Mouse (Mus musculus) erythroblast, embryonic 14.5 days (primary cell): ENCODE measurements around the gene Trim2. TPM values are rescaled to one million over a fixed set of nuclear protein-coding genes. Genes with fewer than 3 reads are reported as not detected.

Experiments
- H3K27me3 ChIP-seq: 2 replicates; pipeline ENCODE4 v1.6.1; 2012; ENCODE audit warnings: inconsistent platforms; ENCODE audit not compliant: control insufficient read depth
- H3K36me3 ChIP-seq: 2 replicates; pipeline ENCODE4 v1.6.1; 2012; ENCODE audit warnings: mild to moderate bottlenecking, inconsistent platforms; ENCODE audit not compliant: control insufficient read depth
- H3K4me1 ChIP-seq: 2 replicates; pipeline ENCODE4 v1.6.1; 2012; ENCODE audit warnings: inconsistent platforms; ENCODE audit not compliant: control insufficient read depth
- H3K4me3 ChIP-seq: replicated peaks from 2 replicates; pipeline ENCODE3; 2012; ENCODE audit warnings: moderate library complexity, mild to moderate bottlenecking, inconsistent platforms
- H3K9me3 ChIP-seq: 2 replicates; pipeline ENCODE4 v1.6.1; 2012; ENCODE audit warnings: low read length, inconsistent platforms, mixed read lengths; ENCODE audit not compliant: control insufficient read depth
- GATA1 ChIP-seq: IDR thresholded peaks from 2 replicates; pipeline ENCODE4 v1.6.1; 2012; ENCODE audit warnings: low read length, inconsistent platforms, mixed read lengths
- TAL1 ChIP-seq: IDR thresholded peaks from 3 replicates; pipeline ENCODE4 v1.6.1; 2012; ENCODE audit warnings: low read length, inconsistent platforms, mixed read lengths
- polyA plus RNA-seq: library from polyadenylated mRNA; stranded (reverse); fragments of >175 nt; gene quantifications from 2 replicates; pipeline ENCODE4 v1.2.3, GENCODE M21; 2012

The Trim2 gene
- polyA plus RNA-seq, 1 experiment = 0.02 TPM

DNA sequence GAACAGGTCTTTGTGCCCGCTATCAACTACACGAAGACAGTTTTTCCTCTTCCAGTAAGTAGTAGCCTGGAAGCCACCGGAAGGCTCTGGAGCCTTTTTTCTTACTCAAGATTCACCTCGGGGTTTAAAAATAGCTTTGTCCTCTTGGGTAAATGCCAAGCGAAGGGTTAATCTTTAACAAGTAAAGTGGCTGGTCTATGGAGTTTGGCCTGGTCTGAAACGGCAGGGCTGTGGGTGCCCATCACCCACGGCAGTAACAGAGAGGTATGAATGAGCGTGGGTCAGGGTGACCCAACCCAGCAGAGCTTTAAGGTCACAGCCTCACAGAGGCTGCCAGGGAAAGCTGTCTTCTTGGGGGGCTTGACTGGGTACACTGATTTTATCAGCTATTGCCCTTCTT lies 23.2 kb downstream of the Trim2 start:
- Histone ChIP-seq H3K27me3 (no peaks in the 10 kb centered on the region; the same call in 1 of the 2 replicates), H3K9me3 (no peaks in the 10 kb centered on the region), H3K36me3 (no peaks in the 10 kb centered on the region), H3K4me1 (no peaks in the 10 kb centered on the region), H3K4me3 (no peak overlapping the region)
- no peak for TF ChIP-seq GATA1
- no peak for TF ChIP-seq TAL1

DNA sequence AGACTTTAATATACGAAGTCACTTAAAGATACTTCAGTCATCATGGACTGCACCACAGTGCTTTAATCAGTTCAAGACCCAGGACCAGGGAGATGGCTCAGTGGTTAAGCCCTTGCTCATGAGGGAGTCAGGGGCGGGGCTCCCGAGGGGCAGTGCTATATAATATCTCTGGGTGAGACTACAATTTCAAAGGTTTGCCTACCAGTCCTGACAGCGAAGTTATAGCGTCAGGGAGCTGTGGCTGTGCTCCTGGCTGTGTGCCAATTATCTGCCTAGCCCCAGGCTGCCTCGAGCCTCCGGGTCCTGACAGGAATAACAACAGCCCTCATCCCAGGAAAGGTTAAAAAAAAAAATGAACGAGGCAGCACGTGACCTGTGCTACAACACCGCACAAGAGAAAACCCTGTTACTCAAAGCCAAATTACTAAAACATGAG lies 24.7 kb downstream of the Trim2 start:
- H3K9me3 ChIP-seq = no peaks in the 10 kb centered on the region
- no peaks in the 10 kb centered on the region; the same call in 1 of the 2 replicates for H3K27me3 ChIP-seq
- TF ChIP-seq GATA1 = no peak
- no peak for TF ChIP-seq TAL1
- H3K4me1 ChIP-seq = no peaks in the 10 kb centered on the region
- no peak overlapping the region for H3K4me3 ChIP-seq
- H3K36me3 ChIP-seq = no peaks in the 10 kb centered on the region

DNA sequence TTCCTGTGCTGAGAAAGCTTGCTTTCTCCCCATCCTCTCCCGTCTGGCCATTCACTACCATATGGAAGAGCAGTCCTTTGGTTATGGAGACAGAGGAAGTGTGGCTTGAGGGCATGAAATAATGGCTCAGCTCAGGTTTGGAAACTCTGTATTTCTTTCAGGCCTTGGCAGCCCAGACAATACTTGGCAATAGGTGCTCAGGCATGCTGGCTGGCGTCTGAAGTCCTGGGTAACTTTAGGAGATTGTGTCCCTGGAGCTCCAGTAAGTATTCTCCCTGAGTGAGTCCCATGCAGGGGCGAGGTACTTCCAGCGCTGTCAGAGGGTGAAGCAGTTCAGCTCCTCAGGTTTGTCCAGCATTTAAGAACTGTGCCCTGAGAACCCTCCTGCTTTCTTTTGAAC lies 27.9 kb downstream of the Trim2 start:
- Histone ChIP-seq H3K9me3 (no peaks in the 10 kb centered on the region), H3K36me3 (no peaks in the 10 kb centered on the region), H3K4me1 (no peaks in the 10 kb centered on the region), H3K27me3 (no peaks in the 10 kb centered on the region), H3K4me3 (no peak overlapping the region)
- TF ChIP-seq GATA1 (no peak), TAL1 (no peak)

DNA sequence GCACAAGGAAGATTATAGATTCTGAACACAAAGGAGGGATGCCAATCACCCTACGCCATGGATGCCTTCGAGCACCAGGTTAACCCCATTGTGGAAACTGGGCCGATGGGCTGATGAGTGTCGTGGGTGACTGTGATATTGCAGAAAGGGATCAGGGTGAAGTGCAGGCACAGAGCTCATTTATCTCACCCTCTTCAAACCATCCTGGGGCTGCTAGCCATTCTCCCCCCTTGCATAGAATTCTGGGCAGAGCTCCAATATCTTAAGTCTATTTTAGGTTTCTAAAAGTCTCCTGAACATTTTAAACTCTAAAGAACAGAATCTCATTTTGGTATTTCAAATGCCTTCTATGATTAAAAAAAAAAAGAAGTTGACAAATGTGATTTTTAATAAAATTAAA lies 31.6 kb downstream of the Trim2 start:
- no peaks in the 10 kb centered on the region for H3K27me3 ChIP-seq

DNA sequence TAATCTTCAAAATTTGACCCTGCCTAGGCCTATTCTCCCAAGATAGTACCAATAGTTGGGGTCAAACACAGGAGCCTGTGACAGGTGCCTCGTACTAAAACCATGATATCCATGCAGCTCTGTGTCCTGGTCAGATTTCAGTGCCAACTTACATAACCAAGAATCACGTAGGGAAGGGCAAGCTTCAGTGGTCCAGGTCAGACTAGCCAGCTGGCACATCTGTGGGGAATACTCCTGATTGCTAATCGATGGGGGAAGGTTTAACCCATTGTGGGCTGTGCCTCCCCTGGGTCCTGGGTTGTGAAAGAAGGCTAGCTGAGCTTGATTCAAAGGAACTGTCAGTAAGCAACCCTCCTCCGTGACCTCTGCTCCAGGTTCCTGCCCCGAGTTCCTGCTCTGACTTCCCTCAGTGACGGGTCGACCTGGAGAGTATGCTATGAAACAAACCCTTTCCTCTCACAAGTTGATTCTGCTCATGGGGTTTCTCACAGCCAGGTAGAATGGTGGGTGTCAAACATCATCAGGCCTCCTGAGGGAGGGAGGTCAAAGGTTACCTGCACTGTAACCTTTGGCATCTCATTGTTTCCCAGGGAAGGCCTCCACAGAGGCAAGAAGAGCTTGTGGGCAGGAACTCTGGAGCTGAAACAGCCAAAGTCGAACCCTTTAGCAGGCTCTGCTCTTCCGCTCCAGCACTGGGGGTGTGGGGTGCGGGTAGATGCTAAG lies 34.2 kb downstream of the Trim2 start:
- TF ChIP-seq GATA1 (no peak), TAL1 (no peak)
- Histone ChIP-seq H3K4me3 (no peak overlapping the region), H3K4me1 (peaks cover 2% of the 10 kb centered on the region; the same call in 1 of the 2 replicates), H3K36me3 (no peaks in the 10 kb centered on the region), H3K27me3 (no peaks in the 10 kb centered on the region; the same call in 1 of the 2 replicates), H3K9me3 (no peaks in the 10 kb centered on the region)

More for the DNA sequence above, 31.6 kb downstream of the Trim2 start:
- no peak for TF ChIP-seq TAL1
- no peak for TF ChIP-seq GATA1
- H3K4me1 ChIP-seq = peaks cover 2% of the 10 kb centered on the region; the same call in 1 of the 2 replicates
- H3K36me3 ChIP-seq = no peaks in the 10 kb centered on the region
- H3K9me3 ChIP-seq = no peaks in the 10 kb centered on the region
- H3K4me3 ChIP-seq = no peak overlapping the region

DNA sequence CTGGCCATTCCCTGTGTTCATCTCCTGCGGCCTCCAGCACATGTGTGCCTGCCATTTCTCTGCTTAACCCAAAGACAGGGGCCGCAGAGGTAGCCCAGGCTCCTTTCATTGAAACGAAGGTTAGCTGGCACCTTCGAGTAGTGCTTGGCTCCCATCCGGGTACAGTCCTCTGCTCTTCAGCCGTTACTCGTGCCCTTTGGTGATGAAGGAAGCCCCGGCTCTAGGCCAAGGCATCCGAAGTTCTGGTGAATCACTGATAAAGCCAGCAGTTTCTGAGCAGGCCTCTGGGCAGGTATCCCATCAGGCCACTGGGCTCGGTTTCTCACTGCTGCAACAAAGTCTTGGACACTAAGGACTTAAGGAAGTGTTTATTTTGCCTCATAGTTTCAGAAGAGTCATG lies 34.9 kb downstream of the Trim2 start:
- H3K9me3 ChIP-seq = no peaks in the 10 kb centered on the region
- H3K4me3 ChIP-seq = no peak overlapping the region
- H3K27me3 ChIP-seq = no peaks in the 10 kb centered on the region; the same call in 1 of the 2 replicates
- H3K4me1 ChIP-seq = peaks cover 2% of the 10 kb centered on the region; the same call in 1 of the 2 replicates
- no peaks in the 10 kb centered on the region for H3K36me3 ChIP-seq
- TF ChIP-seq TAL1 = no peak
- TF ChIP-seq GATA1 = no peak

DNA sequence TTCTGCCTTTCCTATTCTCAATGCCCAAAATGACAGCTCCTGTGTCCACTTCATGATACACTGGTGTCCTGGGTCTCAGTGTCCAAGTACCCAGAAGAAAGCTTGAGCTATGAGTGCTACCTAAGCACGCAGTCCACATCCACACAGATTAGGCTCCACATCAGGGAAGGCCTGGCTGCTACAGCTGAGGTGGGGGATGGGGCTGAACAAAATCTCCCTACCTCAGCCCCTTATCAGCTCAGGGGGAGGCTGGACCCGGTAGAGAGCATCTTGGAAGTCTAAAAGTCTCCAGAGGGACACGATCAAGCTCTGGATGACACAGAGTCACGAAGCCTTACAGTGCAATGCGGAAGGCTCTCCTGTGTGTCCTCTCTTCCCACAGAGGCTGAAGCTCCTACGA lies 35.6 kb downstream of the Trim2 start:
- no peaks in the 10 kb centered on the region; the same call in 1 of the 2 replicates for H3K27me3 ChIP-seq
- H3K4me3 ChIP-seq = no peak overlapping the region
- peaks cover 2% of the 10 kb centered on the region; the same call in 1 of the 2 replicates for H3K4me1 ChIP-seq
- TF ChIP-seq GATA1 (no peak), TAL1 (no peak)
- H3K9me3 ChIP-seq = no peaks in the 10 kb centered on the region
- no peaks in the 10 kb centered on the region for H3K36me3 ChIP-seq

DNA sequence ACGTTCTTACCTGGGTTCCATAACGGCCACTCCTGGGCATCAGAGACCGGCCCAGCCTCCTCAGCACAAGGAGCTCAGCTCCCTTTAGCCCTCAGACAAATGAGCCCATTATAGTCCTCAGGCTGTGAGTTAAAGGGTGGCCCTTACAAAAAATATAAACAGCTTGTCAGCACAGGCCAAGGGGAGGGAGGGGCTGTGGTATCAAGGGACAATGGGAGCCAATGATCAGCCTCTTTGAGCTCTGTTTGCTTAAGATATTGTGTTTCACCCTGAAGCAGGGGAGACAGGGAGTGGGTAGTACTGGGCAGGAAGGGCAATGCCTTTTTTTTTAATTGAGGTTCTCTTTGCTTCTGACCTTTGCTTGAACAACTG lies 36.1 kb downstream of the Trim2 start:
- TF ChIP-seq TAL1 (no peak), GATA1 (no peak)
- H3K27me3 ChIP-seq = peaks cover under 1% of the 10 kb centered on the region; the same call in 1 of the 2 replicates
- no peaks in the 10 kb centered on the region for H3K9me3 ChIP-seq
- no peaks in the 10 kb centered on the region for H3K36me3 ChIP-seq
- peak overlapping the region; percentile 48 for H3K4me3 ChIP-seq
- H3K4me1 ChIP-seq = peaks cover 2% of the 10 kb centered on the region; the same call in 1 of the 2 replicates

DNA sequence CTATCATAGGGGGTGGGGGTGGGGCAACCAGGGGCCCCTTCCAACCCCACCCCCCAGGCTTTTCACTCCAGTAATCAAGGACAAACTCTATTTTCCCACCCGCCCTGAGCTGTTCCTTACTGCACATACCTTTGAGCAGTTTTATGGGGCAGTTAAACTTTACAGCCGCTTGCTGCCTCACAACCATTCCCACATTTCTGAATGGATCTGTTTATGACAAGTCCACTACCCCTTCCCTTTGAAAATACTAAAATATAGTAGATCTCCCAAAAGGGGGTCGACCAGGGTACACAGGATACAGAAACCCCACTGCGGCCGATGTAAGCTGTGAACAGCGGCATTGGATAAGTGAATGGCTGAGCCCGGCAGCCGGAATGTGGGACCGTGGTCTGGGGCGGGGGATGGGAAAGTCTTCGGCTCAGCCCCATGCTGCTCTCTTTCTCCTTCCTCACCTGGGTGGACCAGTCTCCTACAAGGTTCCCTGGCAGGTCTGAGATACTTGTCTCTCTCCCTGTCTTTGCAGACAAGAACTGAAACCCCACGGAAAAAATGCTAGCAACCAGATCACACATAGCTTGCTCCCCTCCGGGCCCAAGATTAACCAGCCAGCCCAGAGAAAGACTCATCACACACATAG lies 36.6 kb downstream of the Trim2 start:
- Histone ChIP-seq H3K4me3 (peak overlapping the region; percentile 48), H3K36me3 (no peaks in the 10 kb centered on the region), H3K27me3 (peaks cover 5% of the 10 kb centered on the region), H3K4me1 (peaks cover 2% of the 10 kb centered on the region; the same call in 1 of the 2 replicates), H3K9me3 (no peaks in the 10 kb centered on the region)
- TF ChIP-seq TAL1 (no peak), GATA1 (no peak)
